Mouse (Mus musculus): Measurements from ENCODE around the gene Il1b. TPM values are rescaled to one million over a fixed set of nuclear protein-coding genes. Genes with fewer than 3 reads are reported as not detected.

Gene Il1b
- polyA plus RNA-seq, 1 experiment: 4.8 TPM

GRCm38 (mm10) chr2:129330540-129330939 lies 40.4 kb downstream of the Il1b start:
- Histone ChIP-seq H3K4me3 (replicated peaks) (peak overlapping the region; percentile 66), H3K4me1 (peaks cover 86% of the 10 kb centered on the region), H3K36me3 (replicated peaks; ENCODE audit: low read length) (peaks cover 4% of the 10 kb centered on the region), H3K27me3 (replicated peaks) (no peaks in the 10 kb centered on the region), H3K9me3 (no peaks in the 10 kb centered on the region)
- TF ChIP-seq GATA1 (IDR thresholded peaks at IDR 0.05; ENCODE audit: borderline replicate concordance, low read length) (no peak), FLI1 (IDR thresholded peaks at IDR 0.05; ENCODE audit: low read length) (no peak)

- H3K4me1 ChIP-seq: peaks cover 81% of the 10 kb centered on the region
- H3K27me3 ChIP-seq (replicated peaks): no peaks in the 10 kb centered on the region
- TF ChIP-seq FLI1 (IDR thresholded peaks at IDR 0.05; ENCODE audit: low read length) (no peak), GATA1 (IDR thresholded peaks at IDR 0.05; ENCODE audit: borderline replicate concordance, low read length) (peak; percentile 84)
- H3K9me3 ChIP-seq: no peaks in the 10 kb centered on the region
- peaks cover 4% of the 10 kb centered on the region for H3K36me3 ChIP-seq (replicated peaks; ENCODE audit: low read length)
- peak overlapping the region; percentile 66 for H3K4me3 ChIP-seq (replicated peaks)
Measured at GRCm38 (mm10) chr2:129330024-129330423, 40.9 kb downstream of the Il1b start.

- peaks cover 76% of the 10 kb centered on the region for H3K4me1 ChIP-seq
- H3K27me3 ChIP-seq (replicated peaks): no peaks in the 10 kb centered on the region
- no peaks in the 10 kb centered on the region for H3K9me3 ChIP-seq
- H3K4me3 ChIP-seq (replicated peaks): no peak overlapping the region
- TF ChIP-seq FLI1 (IDR thresholded peaks at IDR 0.05; ENCODE audit: low read length) (no peak), GATA1 (IDR thresholded peaks at IDR 0.05; ENCODE audit: borderline replicate concordance, low read length) (no peak)
- H3K36me3 ChIP-seq (replicated peaks; ENCODE audit: low read length): peaks cover 6% of the 10 kb centered on the region
Measured at GRCm38 (mm10) chr2:129328238-129328637, 42.7 kb downstream of the Il1b start.

GRCm38 (mm10) chr2:129324216-129324615 lies 46.7 kb downstream of the Il1b start:
- H3K4me1 ChIP-seq: peaks cover 68% of the 10 kb centered on the region
- H3K4me3 ChIP-seq (replicated peaks): no peak overlapping the region
- no peaks in the 10 kb centered on the region for H3K27me3 ChIP-seq (replicated peaks)
- no peaks in the 10 kb centered on the region for H3K9me3 ChIP-seq
- TF ChIP-seq GATA1 (IDR thresholded peaks at IDR 0.05; ENCODE audit: borderline replicate concordance, low read length) (no peak), FLI1 (IDR thresholded peaks at IDR 0.05; ENCODE audit: low read length) (no peak)
- H3K36me3 ChIP-seq (replicated peaks; ENCODE audit: low read length): peaks cover 14% of the 10 kb centered on the region

GRCm38 (mm10) chr2:129322117-129322635 lies 48.8 kb downstream of the Il1b start:
- H3K4me1 ChIP-seq: peaks cover 65% of the 10 kb centered on the region
- H3K4me3 ChIP-seq (replicated peaks): no peak overlapping the region
- H3K9me3 ChIP-seq: no peaks in the 10 kb centered on the region
- H3K27me3 ChIP-seq (replicated peaks): no peaks in the 10 kb centered on the region
- TF ChIP-seq FLI1 (IDR thresholded peaks at IDR 0.05; ENCODE audit: low read length): no peak
- TF ChIP-seq GATA1 (IDR thresholded peaks at IDR 0.05; ENCODE audit: borderline replicate concordance, low read length): no peak
- H3K36me3 ChIP-seq (replicated peaks; ENCODE audit: low read length): peaks cover 28% of the 10 kb centered on the region

GRCm38 (mm10) chr2:129320033-129320605 lies 50.8 kb downstream of the Il1b start:
- Histone ChIP-seq H3K36me3 (replicated peaks; ENCODE audit: low read length) (peaks cover 28% of the 10 kb centered on the region), H3K27me3 (replicated peaks) (no peaks in the 10 kb centered on the region), H3K4me3 (replicated peaks) (no peak overlapping the region), H3K4me1 (peaks cover 77% of the 10 kb centered on the region), H3K9me3 (no peaks in the 10 kb centered on the region)
- TF ChIP-seq FLI1 (IDR thresholded peaks at IDR 0.05; ENCODE audit: low read length) (no peak), GATA1 (IDR thresholded peaks at IDR 0.05; ENCODE audit: borderline replicate concordance, low read length) (no peak)

- Histone ChIP-seq H3K4me3 (replicated peaks) (no peak overlapping the region), H3K4me1 (peaks cover 91% of the 10 kb centered on the region), H3K36me3 (replicated peaks; ENCODE audit: low read length) (peaks cover 24% of the 10 kb centered on the region), H3K9me3 (no peaks in the 10 kb centered on the region), H3K27me3 (replicated peaks) (no peaks in the 10 kb centered on the region)
- TF ChIP-seq FLI1 (IDR thresholded peaks at IDR 0.05; ENCODE audit: low read length): no peak
Measured at GRCm38 (mm10) chr2:129315831-129316230, 55.1 kb downstream of the Il1b start.

GRCm38 (mm10) chr2:129314880-129315279 lies 56.1 kb downstream of the Il1b start:
- peaks cover 27% of the 10 kb centered on the region for H3K36me3 ChIP-seq (replicated peaks; ENCODE audit: low read length)
- H3K27me3 ChIP-seq (replicated peaks): no peaks in the 10 kb centered on the region

More at GRCm38 (mm10) chr2:129314880-129315279, 56.1 kb downstream of the Il1b start:
- Histone ChIP-seq H3K4me3 (replicated peaks) (peak overlapping the region; percentile 40), H3K9me3 (no peaks in the 10 kb centered on the region), H3K4me1 (peaks cover 92% of the 10 kb centered on the region)
- TF ChIP-seq FLI1 (IDR thresholded peaks at IDR 0.05; ENCODE audit: low read length) (no peak), GATA1 (IDR thresholded peaks at IDR 0.05; ENCODE audit: borderline replicate concordance, low read length) (no peak)

Other genes starting within 250 kb of the Il1b start
- gene Chchd5, start 241.4 kb downstream of the Il1b start, polyA plus RNA-seq (2012; ENCODE audit: insufficient read depth, low replicate concordance): 6.1 and 19.5 TPM in 2 replicates
- gene Slc20a1, start 172.4 kb downstream of the Il1b start, polyA plus RNA-seq (2012; ENCODE audit: insufficient read depth, low replicate concordance): 16.4 and 76.5 TPM in 2 replicates
- 9.6 and 47.7 TPM in 2 replicates for gene Ckap2l, start 73.9 kb downstream of the Il1b start, polyA plus RNA-seq (2012; ENCODE audit: insufficient read depth, low replicate concordance)
- 1.3 TPM in 1 of 2 replicates, not detected in the other for gene Il1a, start 61.2 kb downstream of the Il1b start, polyA plus RNA-seq (2012; ENCODE audit: insufficient read depth, low replicate concordance)
- gene F830045P16Rik, start 165.5 kb upstream of the Il1b start, polyA plus RNA-seq (2012; ENCODE audit: insufficient read depth, low replicate concordance): 0.08 TPM in 1 of 2 replicates, not detected in the other
- gene Sirpa, start 221.7 kb upstream of the Il1b start, polyA plus RNA-seq (2012; ENCODE audit: insufficient read depth, low replicate concordance): 9.9 and 60.3 TPM in 2 replicates